Mouse (Mus musculus) right cerebral cortex, postnatal 4 days (tissue): ENCODE measurements at regions not wholly inside any gene's neighbourhood (a gene's known extent, or its start where the extent isn't known, plus 50 kb on each side); places are given as distances from the start of the nearest gene placed in this dataset.
"Not testable (repeated sequence)": the region's sequence is repeated elsewhere in the genome, so short reads cannot be mapped to it uniquely, and the experiment has no call there.

ENCODE experiments used
- DNase-seq: peaks from one replicate; pipeline ENCODE4 v3.0.0-alpha.2; 2022

DNA sequence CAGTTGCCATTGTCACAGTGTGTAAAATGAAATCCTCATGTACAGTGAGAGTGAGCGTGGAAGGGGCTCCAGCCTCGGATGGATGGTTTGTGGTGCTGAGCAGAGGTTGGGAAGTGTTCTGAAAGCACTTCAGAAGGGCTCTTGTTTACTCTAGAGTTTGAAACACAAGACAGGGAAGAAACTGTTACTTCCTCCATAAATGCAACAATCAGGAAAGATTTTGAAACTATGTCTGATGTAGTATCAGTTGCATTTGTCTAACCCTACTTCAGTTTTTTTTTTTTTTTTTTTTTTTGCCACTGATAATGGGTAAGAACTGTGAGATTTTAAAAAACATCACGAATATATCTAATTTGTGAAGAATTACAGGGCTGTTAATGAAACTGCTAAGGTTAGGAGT lies 281.5 kb downstream of the Hace1 start:
- DNase-seq, result no peak

- DNase-seq, result no peak
Measured at GRCm38 (mm10) chr10:45859909-45860308, 282.3 kb downstream of the Hace1 start.

DNA sequence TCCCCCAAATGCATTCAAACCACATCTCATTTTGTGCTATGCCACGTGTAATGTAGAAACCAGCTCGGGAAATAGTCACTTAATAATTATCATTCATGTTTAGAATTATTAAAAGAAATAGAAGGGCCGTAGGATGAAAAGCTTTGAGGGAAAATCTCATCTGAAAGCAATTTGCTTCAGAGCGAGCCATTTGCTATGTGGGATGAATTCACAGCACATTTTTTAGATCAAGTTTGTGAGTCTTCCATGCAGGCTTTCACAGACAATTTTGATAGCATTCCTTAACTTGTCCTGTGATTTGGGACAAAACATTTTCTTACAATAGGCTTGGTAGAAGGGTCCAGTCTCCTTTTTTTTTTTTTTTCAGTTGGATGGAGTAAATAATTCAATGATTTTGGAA lies 283.1 kb downstream of the Hace1 start:
- DNase-seq, result no peak

- no peak for DNase-seq
Measured at GRCm38 (mm10) chr10:45865793-45866192, 288.2 kb downstream of the Hace1 start.

DNA sequence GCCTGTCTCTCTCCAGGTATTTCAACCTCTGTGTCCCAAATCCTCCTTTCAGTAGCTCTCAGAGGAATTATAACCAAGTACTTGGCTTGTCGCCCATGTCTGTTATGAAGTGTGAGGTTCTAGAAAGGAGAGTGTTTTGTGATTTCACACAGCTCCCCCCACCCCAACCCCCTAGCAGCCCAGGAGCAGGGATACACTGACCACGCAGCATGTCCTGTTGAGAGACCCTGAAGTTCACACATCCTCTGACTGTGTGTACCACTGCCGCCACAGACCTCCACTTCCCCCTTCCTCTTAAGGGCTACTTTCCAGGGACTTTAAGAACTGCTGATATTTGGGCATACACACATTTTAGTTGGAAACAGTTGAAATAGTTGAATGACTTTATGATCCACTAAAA lies 289.2 kb downstream of the Hace1 start:
- DNase-seq, result no peak

DNA sequence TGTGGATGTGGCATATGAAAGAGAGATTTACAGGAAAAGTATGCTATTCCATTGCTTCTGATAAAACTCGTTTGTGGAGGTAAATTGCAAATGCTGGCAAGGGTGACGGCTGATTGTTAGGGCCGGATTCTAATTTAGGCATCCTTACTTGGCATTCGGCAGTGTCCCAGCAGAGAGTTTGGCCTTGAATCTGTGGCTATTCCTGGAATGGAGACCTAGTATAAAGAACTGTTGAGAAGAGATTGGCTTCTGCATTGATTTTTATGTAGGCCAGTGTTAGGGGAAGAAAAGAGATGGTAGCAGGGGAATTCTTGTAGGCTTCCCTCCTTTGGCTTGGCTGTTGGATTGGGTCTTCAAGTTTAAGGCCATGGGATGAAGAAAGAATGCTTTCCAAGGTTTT lies 293.4 kb downstream of the Hace1 start:
- DNase-seq, result no peak

GRCm38 (mm10) chr10:45872007-45872890 lies 294.6 kb downstream of the Hace1 start:
- DNase-seq, result no peak

GRCm38 (mm10) chr10:45873805-45874780 lies 296.5 kb downstream of the Hace1 start:
- no peak for DNase-seq

GRCm38 (mm10) chr10:45875287-45875686 lies 297.7 kb downstream of the Hace1 start:
- not testable (repeated sequence) for DNase-seq

DNA sequence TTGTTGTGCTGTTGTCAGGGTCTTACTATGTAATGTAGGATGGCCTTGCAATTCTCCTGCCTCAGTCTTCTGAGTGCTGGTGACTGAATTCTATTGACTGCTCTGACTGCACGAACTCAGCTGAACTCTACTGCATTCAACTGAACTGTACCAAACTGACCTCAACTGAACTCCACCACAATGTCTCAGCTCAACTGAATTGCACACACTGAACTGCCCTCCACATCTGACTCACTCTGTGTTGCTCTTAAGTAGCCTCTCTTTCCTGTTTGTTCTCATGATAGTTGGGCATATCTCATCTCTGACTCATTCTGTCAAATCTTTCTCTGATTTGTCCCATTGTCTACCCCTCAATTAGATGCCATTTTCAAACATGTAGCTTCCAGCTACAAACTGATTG lies 306.1 kb downstream of the Hace1 start:
- DNase-seq, result no peak

GRCm38 (mm10) chr10:45886636-45887035 lies 309.0 kb downstream of the Hace1 start:
- DNase-seq, result no peak

- peak; percentile 35 for DNase-seq
Measured at GRCm38 (mm10) chr10:45888835-45889234, 311.2 kb downstream of the Hace1 start.

- DNase-seq, result no peak
Measured at GRCm38 (mm10) chr10:45889381-45889951, 311.8 kb downstream of the Hace1 start.

DNA sequence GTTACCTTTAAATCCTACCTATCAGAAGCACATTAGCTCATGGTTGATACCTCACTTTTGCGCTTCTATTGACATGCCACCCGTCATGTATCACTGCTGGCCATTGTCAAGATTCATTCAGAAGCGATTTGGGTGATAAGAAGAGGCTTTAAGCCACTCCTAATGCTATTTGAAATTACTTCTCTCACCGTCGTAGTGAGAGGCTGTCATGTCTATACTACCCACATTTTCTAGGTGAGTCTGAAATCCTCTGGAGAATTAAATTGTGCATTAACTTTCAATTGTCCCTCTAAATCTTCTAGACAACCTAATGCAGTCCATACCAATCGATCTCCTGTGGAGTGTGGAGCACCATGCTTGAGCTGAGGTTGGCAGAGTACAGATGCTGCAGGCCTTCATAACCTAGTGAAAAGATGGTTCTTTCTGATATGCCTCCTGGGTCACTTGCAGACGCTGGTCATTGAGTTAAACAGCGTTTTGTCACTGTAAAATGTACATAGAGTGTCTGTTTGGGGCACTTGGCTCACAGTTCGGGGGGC lies 312.5 kb downstream of the Hace1 start:
- no peak for DNase-seq

DNA sequence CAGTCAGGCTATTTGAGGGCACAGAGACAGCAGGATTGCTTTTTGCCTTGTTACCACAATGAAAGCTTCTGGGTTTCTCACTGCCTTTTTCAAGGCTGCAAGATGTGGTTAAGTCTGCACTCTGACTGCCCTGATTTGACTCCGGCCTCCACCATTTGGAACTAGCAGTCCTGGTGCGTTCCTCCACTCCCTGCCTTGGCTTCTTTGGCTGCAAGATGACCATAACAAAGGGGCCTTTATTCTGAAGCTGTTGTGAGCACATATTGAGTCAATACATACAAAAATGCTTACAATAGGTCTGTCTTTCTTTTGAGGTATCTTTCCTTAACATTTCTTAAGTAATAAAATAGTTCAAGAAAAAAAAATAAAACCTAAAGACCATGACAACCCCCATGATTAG lies 314.8 kb downstream of the Hace1 start:
- no peak for DNase-seq

DNA sequence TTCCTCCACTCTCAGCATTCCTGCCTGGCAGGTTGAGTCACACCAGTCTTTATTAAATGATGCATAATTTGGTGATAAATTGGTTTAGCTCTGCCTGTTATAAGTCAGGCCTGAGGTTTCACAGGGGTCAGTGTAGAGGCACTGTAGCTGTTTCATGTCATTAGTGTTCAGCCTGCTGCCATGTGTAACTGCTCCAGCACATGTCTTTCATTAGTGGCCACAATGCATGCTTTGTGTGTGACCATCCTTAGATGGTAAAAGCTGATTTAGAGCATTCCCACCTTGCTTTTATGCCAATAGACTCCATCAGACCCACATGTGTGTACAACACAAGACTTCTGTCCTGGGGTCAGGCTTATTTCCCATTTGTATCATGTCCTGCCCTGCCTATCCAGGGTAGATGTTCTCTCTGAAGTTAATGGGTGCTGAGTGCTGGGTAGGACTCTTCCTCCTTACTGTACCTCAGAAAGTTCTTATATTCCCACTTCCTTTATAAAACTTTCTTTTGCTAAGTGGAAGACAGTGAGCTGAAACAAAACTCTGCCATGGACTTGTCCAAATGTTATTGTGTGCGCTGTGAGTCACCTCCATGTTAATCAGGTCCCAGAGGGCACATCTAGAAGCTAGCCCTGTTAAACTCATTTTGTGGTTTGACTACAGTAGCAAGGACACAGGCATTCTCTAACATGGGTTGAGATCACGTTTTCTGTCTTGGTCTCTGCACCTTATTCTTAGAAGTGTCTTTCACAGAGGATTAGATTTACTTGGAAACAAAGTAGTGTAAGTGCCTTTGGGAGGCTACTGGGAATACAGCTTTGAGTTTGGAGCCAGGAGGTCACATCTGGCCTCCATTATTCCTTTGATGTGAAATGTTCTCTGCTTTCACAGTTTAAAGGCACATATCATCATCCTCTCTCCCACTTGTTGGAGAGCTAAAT lies 316.5 kb downstream of the Hace1 start:
- DNase-seq, result no peak

DNA sequence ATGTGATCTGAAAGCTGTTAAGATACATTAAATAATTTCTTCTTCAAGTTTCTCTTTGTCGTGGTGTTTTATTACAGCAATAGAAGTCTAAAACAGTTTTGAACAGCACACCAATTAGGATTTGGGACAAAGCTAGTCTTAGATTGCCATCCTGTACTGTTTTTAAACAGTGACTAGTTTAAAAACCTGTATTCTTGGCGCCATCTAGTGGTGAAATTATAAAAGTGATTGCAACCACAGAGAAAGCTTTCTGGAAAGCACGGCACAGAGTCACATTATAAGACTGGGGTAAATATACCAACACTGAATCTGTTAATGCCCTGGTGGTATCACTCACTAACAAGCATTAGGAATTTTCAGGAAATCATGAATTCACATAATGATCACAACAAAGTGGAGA lies 339.3 kb downstream of the Hace1 start:
- DNase-seq, result no peak

GRCm38 (mm10) chr10:45925746-45926145 lies 348.1 kb downstream of the Hace1 start:
- no peak for DNase-seq

GRCm38 (mm10) chr10:45933631-45934310 lies 356.1 kb downstream of the Hace1 start:
- DNase-seq, result no peak

- no peak for DNase-seq
Measured at GRCm38 (mm10) chr10:45957686-45958085, 380.1 kb downstream of the Hace1 start.

- DNase-seq, result no peak
Measured at GRCm38 (mm10) chr10:45972240-45972639, 394.6 kb downstream of the Hace1 start.
